Mouse (Mus musculus) embryo, embryonic 9.5 days (tissue): ENCODE data around the gene Pou3f4.
"Not testable (repeated sequence)": the region's sequence is repeated elsewhere in the genome, so short reads cannot be mapped to it uniquely, and the experiment has no call there.

Experiments used
- DNase-seq: peaks from one replicate; pipeline ENCODE4 v3.0.0-alpha.2; 2017; ENCODE audit errors: extremely low spot score

Pou3f4 gene

GRCm38 (mm10) chrX:110814151-110814571 is at the start of gene Pou3f4:
Gene Pou3f4 (plus strand): TSS chrX:110814280.
- DNase-seq, result peak; percentile 72

DNA sequence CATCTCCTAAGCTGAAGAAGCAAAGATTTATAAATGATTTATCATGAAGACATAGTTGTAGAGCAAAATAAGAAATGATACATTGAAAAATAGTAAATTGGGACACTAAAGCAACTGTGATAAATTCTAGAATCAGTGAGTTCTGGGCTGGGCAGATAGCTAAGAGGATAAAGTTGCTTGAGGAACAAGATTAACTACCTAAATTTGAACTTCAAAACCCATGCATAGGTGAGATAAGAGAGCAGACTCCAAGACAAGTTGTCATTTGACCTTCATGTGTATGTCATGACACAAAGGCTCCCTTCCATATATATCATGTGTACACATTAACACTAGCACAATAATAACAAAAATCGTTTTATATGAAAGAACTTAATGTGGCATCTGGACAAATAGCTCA is 48.1 kb upstream of the Pou3f4 start:
- no peak for DNase-seq

GRCm38 (mm10) chrX:110774807-110775206 is 39.3 kb upstream of the Pou3f4 start:
- DNase-seq, result not testable (repeated sequence)

- DNase-seq, result no peak
Measured at GRCm38 (mm10) chrX:110802502-110802901, 11.6 kb upstream of the Pou3f4 start.

- no peak for DNase-seq
Measured at GRCm38 (mm10) chrX:110810001-110810578, 4.0 kb upstream of the Pou3f4 start.

DNA sequence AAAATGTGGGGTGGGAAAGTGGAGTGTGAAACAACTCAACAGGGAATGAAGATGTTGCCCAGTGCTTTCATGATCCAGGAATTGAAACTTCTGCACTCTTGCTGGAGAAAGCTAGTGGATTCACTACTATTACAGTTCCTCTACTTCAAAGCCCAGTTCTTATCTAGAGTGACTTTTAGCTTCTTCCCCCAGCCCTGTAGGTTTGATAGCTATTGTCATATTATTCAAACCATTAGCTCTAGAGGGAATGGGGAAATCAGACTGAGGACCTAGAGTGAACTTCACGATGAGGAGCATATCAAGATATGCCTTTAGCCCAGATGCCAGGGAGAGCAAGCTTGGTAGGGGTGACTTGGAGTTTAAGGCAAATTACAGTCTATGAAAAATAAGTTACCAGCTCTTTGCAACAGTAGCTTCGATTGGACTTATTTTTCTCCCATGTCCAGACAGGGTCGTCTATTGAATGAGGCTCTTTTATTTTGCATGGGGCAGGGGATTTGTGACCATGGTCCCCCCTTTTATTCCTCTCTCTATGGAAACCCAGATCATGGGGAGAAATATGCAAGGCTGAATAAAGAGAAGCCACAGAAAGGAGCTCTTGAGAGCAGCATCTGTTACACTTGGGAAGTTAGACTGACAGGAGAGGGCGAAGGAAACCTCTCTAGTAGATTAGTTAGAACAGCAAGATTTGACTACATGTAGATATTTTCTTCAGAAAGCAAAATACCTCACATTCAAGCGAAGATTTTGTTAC is 3.1 kb upstream of the Pou3f4 start:
- DNase-seq, result peak; percentile 5

DNA sequence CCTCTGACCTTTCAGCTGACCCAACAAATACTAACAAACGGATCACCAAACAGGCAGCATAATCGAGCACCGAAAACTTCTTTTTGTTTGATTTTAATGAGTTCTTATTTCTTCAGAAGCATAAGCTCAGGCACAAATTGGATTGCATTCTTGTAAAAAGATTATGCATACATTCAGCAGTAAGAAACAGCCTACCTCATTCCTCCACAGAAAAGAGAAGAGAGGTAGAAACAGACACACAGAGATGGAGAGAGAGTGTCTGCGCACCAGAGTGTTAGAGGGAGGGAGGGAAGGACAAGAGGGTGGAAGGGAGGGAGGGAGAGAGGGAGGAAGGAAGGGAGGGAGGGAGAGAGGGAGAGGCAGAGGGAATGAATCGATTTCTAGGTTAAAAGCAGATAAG is 2.0 kb upstream of the Pou3f4 start:
- DNase-seq, result no peak

- DNase-seq, result no peak
Measured at GRCm38 (mm10) chrX:110813401-110813800, 679 bp upstream of the Pou3f4 start.

DNA sequence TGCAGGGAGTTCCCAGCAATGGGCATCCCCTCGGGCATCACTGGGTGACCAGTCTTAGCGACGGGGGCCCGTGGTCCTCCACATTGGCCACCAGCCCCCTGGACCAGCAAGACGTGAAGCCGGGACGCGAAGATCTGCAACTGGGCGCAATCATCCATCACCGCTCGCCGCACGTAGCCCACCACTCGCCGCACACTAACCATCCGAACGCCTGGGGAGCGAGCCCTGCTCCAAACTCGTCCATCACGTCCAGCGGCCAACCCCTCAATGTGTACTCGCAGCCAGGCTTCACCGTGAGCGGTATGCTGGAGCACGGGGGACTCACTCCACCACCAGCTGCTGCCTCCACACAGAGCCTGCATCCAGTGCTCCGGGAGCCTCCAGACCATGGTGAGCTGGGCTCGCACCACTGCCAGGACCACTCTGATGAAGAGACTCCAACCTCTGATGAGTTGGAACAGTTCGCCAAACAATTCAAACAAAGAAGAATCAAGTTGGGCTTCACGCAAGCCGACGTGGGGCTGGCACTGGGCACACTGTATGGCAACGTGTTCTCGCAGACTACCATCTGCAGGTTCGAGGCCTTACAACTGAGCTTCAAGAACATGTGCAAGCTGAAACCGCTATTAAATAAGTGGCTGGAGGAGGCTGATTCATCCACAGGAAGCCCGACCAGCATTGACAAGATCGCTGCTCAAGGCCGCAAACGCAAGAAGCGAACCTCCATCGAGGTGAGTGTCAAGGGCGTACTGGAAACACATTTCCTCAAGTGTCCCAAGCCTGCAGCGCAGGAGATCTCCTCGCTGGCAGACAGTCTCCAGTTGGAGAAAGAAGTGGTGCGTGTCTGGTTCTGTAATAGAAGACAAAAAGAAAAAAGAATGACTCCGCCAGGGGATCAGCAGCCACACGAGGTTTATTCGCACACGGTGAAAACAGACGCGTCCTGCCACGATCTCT is 790 bp downstream of the Pou3f4 start:
- DNase-seq, result peak; percentile 20

DNA sequence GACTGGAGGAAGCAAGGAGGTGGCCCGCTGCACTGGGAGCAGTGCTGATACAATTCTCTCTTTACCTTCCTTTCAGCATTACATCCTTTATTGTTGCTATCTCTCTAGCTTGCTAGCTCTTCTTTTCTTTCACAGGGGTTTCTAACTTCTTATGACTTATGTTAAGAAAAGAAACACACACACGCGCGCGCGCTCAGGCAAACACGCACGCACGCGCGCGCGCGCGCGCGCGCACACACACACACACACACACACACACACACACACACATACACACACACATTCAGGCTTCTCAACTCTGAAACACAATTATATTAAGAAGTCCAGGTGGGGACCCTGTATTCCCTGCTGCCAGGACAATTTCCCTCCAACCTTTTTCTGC is 1.5 kb downstream of the Pou3f4 start:
- DNase-seq, result peak; percentile 16

- DNase-seq, result peak; percentile 12
Measured at GRCm38 (mm10) chrX:110816609-110817008, 2.5 kb downstream of the Pou3f4 start.

GRCm38 (mm10) chrX:110817211-110817610 is 3.1 kb downstream of the Pou3f4 start:
- no peak for DNase-seq

DNA sequence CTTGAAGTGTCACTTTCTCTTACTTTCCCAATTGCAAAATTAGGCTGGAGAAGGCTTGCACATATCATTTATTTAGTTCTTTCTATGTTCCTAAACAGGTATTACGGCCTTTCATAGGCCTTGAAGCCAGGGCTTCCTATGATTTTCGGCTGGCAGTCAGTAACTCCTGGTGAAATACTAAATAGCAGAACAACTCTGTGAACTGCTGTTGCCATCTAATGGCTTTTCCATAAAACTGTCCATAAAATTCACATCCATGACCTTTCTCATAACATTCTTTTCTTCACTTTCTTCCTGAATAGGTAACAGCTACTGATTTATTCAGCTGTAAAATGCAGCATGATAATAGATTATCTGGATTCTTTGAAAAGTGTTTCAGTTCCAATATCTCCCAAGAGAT is 23.4 kb downstream of the Pou3f4 start:
- no peak for DNase-seq

DNA sequence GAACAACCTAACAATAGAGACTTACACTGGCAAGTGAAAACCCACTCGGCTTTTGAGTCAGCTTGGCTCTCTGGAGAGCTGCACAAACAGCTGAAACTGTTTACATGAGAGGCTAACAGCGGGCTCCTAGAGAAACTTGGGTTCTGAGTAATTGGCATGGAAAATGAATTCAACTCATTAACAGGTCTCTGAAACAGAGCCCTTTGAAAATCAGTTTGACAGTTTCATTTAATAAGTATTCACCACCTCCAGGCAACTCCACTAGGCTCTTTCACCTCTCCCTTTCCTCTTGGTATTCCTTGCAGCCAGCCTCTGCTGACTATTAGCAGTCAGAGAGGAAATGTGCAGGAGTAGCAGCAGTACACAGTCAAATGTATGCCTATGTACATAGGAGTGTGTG is 37.2 kb downstream of the Pou3f4 start:
- no peak for DNase-seq
